Mouse (Mus musculus) ES-E14 (cell line): ENCODE results near the gene Atrip.

ENCODE experiments used
- CHD2 ChIP-seq: IDR thresholded peaks from 2 replicates; pipeline ENCODE4 v1.6.1; 2014; ENCODE audit warnings: mild to moderate bottlenecking, low read depth, low read length, inconsistent platforms
- HCFC1 ChIP-seq: IDR thresholded peaks from 2 replicates; pipeline ENCODE4 v1.6.1; 2012; ENCODE audit warnings: low read length, inconsistent platforms, borderline replicate concordance; ENCODE audit not compliant: insufficient read depth
- ZNF384 ChIP-seq: IDR thresholded peaks from 2 replicates; pipeline ENCODE4 v1.6.1; 2012; ENCODE audit warnings: low read depth, low read length, inconsistent platforms

DNA sequence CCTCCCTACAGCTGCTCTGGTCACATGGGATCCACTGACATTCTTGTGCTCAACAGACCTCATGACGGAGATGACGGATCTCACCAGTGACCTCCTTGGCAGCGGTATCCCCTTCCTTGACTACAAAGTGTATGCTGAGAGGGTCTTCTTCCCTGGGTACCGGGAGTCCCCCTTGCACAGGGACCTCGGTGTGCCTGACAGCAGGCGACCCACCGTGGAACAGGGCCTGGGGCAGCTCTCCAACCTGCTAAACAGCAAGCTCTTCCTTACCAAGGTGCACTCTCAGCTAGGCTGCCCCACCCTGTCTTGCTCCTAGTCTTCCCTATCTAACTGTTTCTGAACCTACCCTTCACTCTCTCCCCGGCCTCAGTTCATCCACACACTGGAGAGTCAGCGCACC lies 37.7 kb upstream of the Atrip start:
- no peak for TF ChIP-seq ZNF384
- TF ChIP-seq CHD2, result no peak
- no peak for TF ChIP-seq HCFC1
